Comparison of ENCODE assay signal across 8 mouse cellular contexts in the genomic region with DNA sequence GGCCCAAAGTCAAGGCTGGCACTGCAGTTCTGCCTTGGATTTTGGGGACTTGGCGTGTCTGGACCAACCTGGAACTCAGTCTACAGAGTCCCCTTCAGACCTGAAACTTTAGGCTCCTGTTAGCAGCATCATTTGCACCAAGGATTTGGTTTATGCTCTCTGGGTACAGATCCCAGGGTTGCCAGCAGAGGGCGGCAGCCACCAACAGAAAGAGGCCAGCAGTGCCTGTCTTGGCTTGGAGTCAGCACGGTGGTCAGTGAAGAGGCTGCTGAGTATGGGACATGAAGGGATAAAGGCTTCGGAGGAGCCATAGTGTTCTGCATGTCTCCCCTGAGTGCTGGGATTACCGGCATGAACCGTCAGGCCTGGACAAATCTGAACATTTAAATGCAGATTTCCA. TPM values are rescaled to one million over a fixed set of nuclear protein-coding genes. Genes with fewer than 3 reads are reported as not detected.
A peak's percentile ranks its signal among the peaks of the same experiment; 100 is the strongest.
DNase-seq lines count a peak whose midpoint lies in the region; ATAC-seq lines count a peak whose summit lies in the region.

No protein-coding gene starts in this region.

- no peak overlapping the region for H3K27ac ChIP-seq in liver, embryonic 12.5 days

- DNase-seq in liver: peak; percentile 72
- DNase-seq in adrenal gland, postnatal 4 days (ENCODE audit: low spot score in 2 of 2): peak; percentile 57 to 59
- DNase-seq in frontal cortex, postnatal 25 days (ENCODE audit: low spot score in 2 of 2): peak; percentile 53 to 56
- DNase-seq in layer of hippocampus, adult 8-10 months (ENCODE audit: low spot score in 2 of 2): peak; percentile 42 to 68
- peak; percentile 25 to 39 for DNase-seq in spleen, postnatal 14 days (ENCODE audit: low spot score in 2 of 2)

- peaks cover 24% of the 10 kb centered on the region for H3K4me1 ChIP-seq in liver, embryonic 12.5 days

- no peak overlapping the region for H3K4me2 ChIP-seq in liver, embryonic 12.5 days

- 11% methylated on average over 6 of the region's 6 CpGs for WGBS in liver, embryonic 12.5 days (ENCODE audit: insufficient replicate concordance)

- H3K36me3 ChIP-seq in liver, embryonic 12.5 days: peaks cover 4% of the 10 kb centered on the region

- H3K4me3 ChIP-seq in liver, embryonic 12.5 days: no peak overlapping the region

- H3K9ac ChIP-seq in liver, embryonic 12.5 days: no peak overlapping the region

- no peaks in the 10 kb centered on the region for H3K9me3 ChIP-seq in liver, embryonic 12.5 days (replicated peaks)

- H3K27me3 ChIP-seq in liver, embryonic 12.5 days (replicated peaks): peaks cover 13% of the 10 kb centered on the region; the same call in 1 of the 2 replicates

- ATAC-seq in liver, embryonic 12.5 days: no peak
- peak; percentile 39 for ATAC-seq in megakaryocyte, adult 5-6 weeks (ENCODE audit: poor library complexity, severe bottlenecking)
- no peak for ATAC-seq in inflammation-experienced regulatory T-cells, adult 6 months

RNA-seq across cellular contexts. Expression of gene Fadd, which starts 3.4 kb away (rescaled TPM):
- polyA plus RNA-seq in liver, embryonic 12.5 days (2016; fragmentation: Nextera tagmentation; extraction: Ambion mirVana): 7.7 and 8.0 TPM in 2 replicates
- 10 to 100 TPM; 13.3 to 14.4 TPM for total RNA-seq in adrenal gland, postnatal 4 days (2021)
- total RNA-seq in layer of hippocampus, adult 8-10 months (2022): 1 to 10 TPM; 1.9 to 3.4 (median 2.8) TPM
- total RNA-seq in megakaryocyte, adult 5-6 weeks (2015): 7.4 and 7.5 TPM in 2 replicates
- 2.9 and 4.2 TPM in 2 replicates for total RNA-seq in megakaryocyte, adult 5-6 weeks (2017)
- 1 to 10 TPM; 6.0 to 7.9 (median 7.1) TPM for polyA plus RNA-seq in inflammation-experienced regulatory T-cells, adult 6 months (2017; shearing (Covaris generic))

RNA-seq across cellular contexts. Expression of gene Ppfia1, which starts 32.1 kb away (rescaled TPM):
- 29.1 and 29.9 TPM in 2 replicates for polyA plus RNA-seq in liver, embryonic 12.5 days (2016; fragmentation: Nextera tagmentation; extraction: Ambion mirVana)
- 10 to 100 TPM; 61.1 to 72.8 TPM for total RNA-seq in adrenal gland, postnatal 4 days (2021)
- total RNA-seq in layer of hippocampus, adult 8-10 months (2022): 10 to 100 TPM; 37.1 to 43.4 (median 40.3) TPM
- 41.0 and 47.8 TPM in 2 replicates for total RNA-seq in megakaryocyte, adult 5-6 weeks (2015)
- 37.9 and 55.4 TPM in 2 replicates for total RNA-seq in megakaryocyte, adult 5-6 weeks (2017)
- 10 to 100 TPM; 13.8 to 29.4 (median 21.1) TPM for polyA plus RNA-seq in inflammation-experienced regulatory T-cells, adult 6 months (2017; shearing (Covaris generic))
